8 mouse cellular contexts compared by ENCODE assay signal in the genomic region with DNA sequence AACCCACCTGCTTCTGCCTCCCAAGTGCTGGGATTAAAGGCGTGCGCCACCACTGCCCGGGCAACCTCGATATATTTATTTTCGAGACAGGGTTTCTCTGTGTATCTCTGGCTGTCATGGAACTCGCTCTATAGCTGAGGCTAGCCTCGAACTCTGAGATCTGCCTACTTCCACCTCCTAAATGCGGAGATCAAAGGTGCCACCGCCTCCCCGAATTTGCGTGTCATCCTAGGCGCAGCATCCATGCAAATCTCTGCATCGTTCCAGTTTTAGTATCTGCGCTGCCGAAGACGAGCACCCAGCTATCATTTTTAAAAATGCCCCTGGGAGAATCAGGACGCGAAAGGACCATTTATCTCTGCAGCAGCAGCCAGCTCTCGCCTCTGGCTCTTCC. TPM values are rescaled to one million over a fixed set of nuclear protein-coding genes. Genes with fewer than 3 reads are reported as not detected.
A peak's percentile ranks its signal among the peaks of the same experiment; 100 is the strongest.
DNase-seq lines count a peak whose midpoint lies in the region; ATAC-seq and TF ChIP-seq lines count a peak whose summit lies in the region.

No protein-coding gene starts in this region.

- peak overlapping the region; percentile 96 for H3K4me3 ChIP-seq in heart, embryonic 11.5 days (ENCODE audit: low read depth, low read length)
- peak overlapping the region; percentile 97 for H3K4me3 ChIP-seq in E14TG2a.4 (replicated peaks; ENCODE audit: low read length)
- H3K4me3 ChIP-seq in forebrain, embryonic 15.5 days: peak overlapping the region; percentile 99
- H3K4me3 ChIP-seq in liver, embryonic 15.5 days (replicated peaks): peak overlapping the region; percentile 83

- 0 out of 2 replicates have a peak overlapping the region, but pooled peaks have one; percentile 52 for H3K9ac ChIP-seq in heart, embryonic 11.5 days (ENCODE audit: low read depth, low read length)
- H3K9ac ChIP-seq in forebrain, embryonic 15.5 days (replicated peaks): peak overlapping the region; percentile 100
- H3K9ac ChIP-seq in liver, embryonic 15.5 days: no peak overlapping the region

- no peak for DNase-seq in heart, postnatal 14 days
- DNase-seq in right cerebral cortex, adult 18-20 months: no peak
- no peak for DNase-seq in left cerebral cortex, postnatal 4 days
- DNase-seq in adipocyte (ENCODE audit: low spot score): no peak

- TF ChIP-seq CTCF in E14TG2a.4 (conservative IDR thresholded peaks at IDR 0.05; ENCODE audit: low read length): no peak

- ATAC-seq in heart, embryonic 11.5 days (replicated peaks; ENCODE audit: insufficient number of reproducible peaks, low FRiP score, low TSS enrichment): no peak
- ATAC-seq in forebrain, embryonic 15.5 days (replicated peaks): peak; percentile 0; the same call in 1 of the 2 replicates
- ATAC-seq in liver, embryonic 15.5 days (ENCODE audit: insufficient read depth): no peak

- no peak overlapping the region for H3K27ac ChIP-seq in heart, embryonic 11.5 days (ENCODE audit: low read depth, low read length)
- H3K27ac ChIP-seq in forebrain, embryonic 15.5 days (replicated peaks): peak overlapping the region; percentile 90
- H3K27ac ChIP-seq in liver, embryonic 15.5 days (replicated peaks): no peak overlapping the region

- H3K4me1 ChIP-seq in heart, embryonic 11.5 days (ENCODE audit: control insufficient read depth, insufficient read depth, low read length): peaks cover 9% of the 10 kb centered on the region; the same call in 1 of the 2 replicates
- H3K4me1 ChIP-seq in E14TG2a.4 (replicated peaks; ENCODE audit: low read depth, low read length): peaks cover 27% of the 10 kb centered on the region
- peaks cover 31% of the 10 kb centered on the region for H3K4me1 ChIP-seq in forebrain, embryonic 15.5 days
- H3K4me1 ChIP-seq in liver, embryonic 15.5 days (replicated peaks): peaks cover 43% of the 10 kb centered on the region

- intact Hi-C loops in heart, postnatal 14 days (cut with DNase I): no loop called here
- intact Hi-C loops in left cerebral cortex, postnatal 4 days (cut with DNase I): no loop called here

- H3K36me3 ChIP-seq in heart, embryonic 11.5 days (ENCODE audit: control insufficient read depth, insufficient read depth, low read length): 0 out of 2 replicates have a peak, but pooled peaks cover 3% of the 10 kb centered on the region
- peaks cover 28% of the 10 kb centered on the region for H3K36me3 ChIP-seq in E14TG2a.4 (ENCODE audit: insufficient read depth, low read length)
- no peaks in the 10 kb centered on the region for H3K36me3 ChIP-seq in forebrain, embryonic 15.5 days
- H3K36me3 ChIP-seq in liver, embryonic 15.5 days (replicated peaks): 0 out of 2 replicates have a peak, but pooled peaks cover 2% of the 10 kb centered on the region

- 22% methylated on average over 19 of the region's 19 CpGs for WGBS in heart, embryonic 11.5 days (ENCODE audit: insufficient replicate concordance)
- WGBS in forebrain, embryonic 15.5 days: 24% methylated on average over 19 of the region's 19 CpGs
- 21% methylated on average over 19 of the region's 19 CpGs for WGBS in liver, embryonic 15.5 days (ENCODE audit: insufficient replicate concordance)

- peak overlapping the region; percentile 85 for H3K4me2 ChIP-seq in heart, embryonic 11.5 days
- peak overlapping the region; percentile 73 for H3K4me2 ChIP-seq in forebrain, embryonic 15.5 days (replicated peaks)
- H3K4me2 ChIP-seq in liver, embryonic 15.5 days: peak overlapping the region; percentile 92

- no peaks in the 10 kb centered on the region for H3K27me3 ChIP-seq in heart, embryonic 11.5 days (ENCODE audit: control insufficient read depth, insufficient read depth, low read length)
- H3K27me3 ChIP-seq in E14TG2a.4 (ENCODE audit: insufficient read depth, low read length): peaks cover 2% of the 10 kb centered on the region
- no peaks in the 10 kb centered on the region for H3K27me3 ChIP-seq in forebrain, embryonic 15.5 days
- H3K27me3 ChIP-seq in liver, embryonic 15.5 days: peaks cover 28% of the 10 kb centered on the region

- no peaks in the 10 kb centered on the region for H3K9me3 ChIP-seq in heart, embryonic 11.5 days (replicated peaks; ENCODE audit: control insufficient read depth, low read length)
- H3K9me3 ChIP-seq in E14TG2a.4 (ENCODE audit: low read length): no peaks in the 10 kb centered on the region
- H3K9me3 ChIP-seq in forebrain, embryonic 15.5 days: no peaks in the 10 kb centered on the region
- H3K9me3 ChIP-seq in liver, embryonic 15.5 days (replicated peaks): no peaks in the 10 kb centered on the region

RNA-seq across cellular contexts. Expression of a gene that starts 0.3 kb away (rescaled TPM):
- 46.2 and 52.8 TPM in 2 replicates for polyA plus RNA-seq in heart, embryonic 11.5 days (2014; fragmentation: Nextera tagmentation; extraction: Ambion mirVana)
- total RNA-seq in heart, postnatal 14 days (2021): 10 to 100 TPM; 40.4 to 41.3 TPM
- polyA plus RNA-seq in forebrain, embryonic 15.5 days (2015; fragmentation: Nextera tagmentation; extraction: Ambion mirVana): 183 and 193 TPM in 2 replicates
- polyA plus RNA-seq in liver, embryonic 15.5 days (2015; fragmentation: Nextera tagmentation; extraction: Ambion mirVana): 14.2 and 17.2 TPM in 2 replicates
- 100 to 1,000 TPM; 146 to 169 TPM for total RNA-seq in left cerebral cortex, postnatal 4 days (2021)

RNA-seq across cellular contexts. Expression of a gene that starts 51.3 kb away (rescaled TPM):
- 17.9 and 21.3 TPM in 2 replicates for polyA plus RNA-seq in heart, embryonic 11.5 days (2014; fragmentation: Nextera tagmentation; extraction: Ambion mirVana)
- total RNA-seq in heart, postnatal 14 days (2021): 100 to 1,000 TPM; 164 to 168 TPM
- 9.9 and 10.6 TPM in 2 replicates for polyA plus RNA-seq in forebrain, embryonic 15.5 days (2015; fragmentation: Nextera tagmentation; extraction: Ambion mirVana)
- 1.6 and 2.2 TPM in 2 replicates for polyA plus RNA-seq in liver, embryonic 15.5 days (2015; fragmentation: Nextera tagmentation; extraction: Ambion mirVana)
- 1 to 10 TPM; 3.7 to 5.4 TPM for total RNA-seq in left cerebral cortex, postnatal 4 days (2021)
